Mouse (Mus musculus): ENCODE results near the gene Rtraf. TPM values are rescaled to one million over a fixed set of nuclear protein-coding genes. Genes with fewer than 3 reads are reported as not detected.
"Not testable (repeated sequence)": the region's sequence is repeated elsewhere in the genome, so short reads cannot be mapped to it uniquely, and the experiment has no call there.

Gene Rtraf
- 10 to 100 TPM; 61.4 to 74.2 (median 69.8) TPM for total RNA-seq (2022)

DNA sequence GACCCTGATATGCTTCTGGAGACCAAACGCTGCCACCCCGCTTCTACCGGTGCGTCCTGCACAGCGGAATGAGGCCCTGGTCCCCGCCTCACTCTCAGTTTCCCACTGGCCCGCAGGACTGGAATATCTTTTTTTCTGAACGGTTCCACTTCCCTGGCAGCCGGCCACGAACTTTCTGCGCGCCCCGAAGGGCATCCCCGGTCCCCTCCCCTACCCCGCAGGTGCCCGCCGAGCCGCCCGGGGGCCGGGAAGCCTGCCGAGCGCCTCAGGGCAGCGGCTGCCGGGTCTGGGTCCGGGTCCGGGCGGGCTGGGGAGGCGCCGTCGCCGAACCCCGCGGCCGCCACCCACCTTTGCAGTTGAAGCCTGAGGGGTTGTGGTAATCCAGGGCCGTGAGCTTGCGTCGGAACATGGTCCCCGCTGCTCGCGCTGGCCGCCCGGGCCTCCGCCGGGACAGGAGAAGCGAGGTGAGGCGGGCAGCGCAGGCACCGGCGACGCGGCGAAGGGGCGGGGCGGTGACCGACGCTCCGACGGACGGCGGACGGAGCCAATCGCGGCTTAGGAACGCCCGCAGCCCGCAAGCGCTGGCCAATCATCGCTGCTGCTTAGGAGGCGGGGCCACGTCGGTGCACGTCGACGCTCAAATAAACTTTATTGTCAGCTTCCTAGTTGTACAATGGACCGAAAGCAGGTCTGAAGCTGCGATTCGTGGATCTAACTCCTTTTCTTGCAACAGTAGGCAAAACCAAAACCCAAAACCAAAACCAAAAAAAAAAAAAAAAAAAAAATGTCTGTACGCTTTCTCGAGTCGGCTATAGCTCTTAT is at the start of gene Rtraf:
Gene Rtraf, minus strand, starts transcription at position 504 of the 822 bp plus-strand sequence.
- peak; percentile 89 for DNase-seq (ENCODE audit: low spot score)

DNA sequence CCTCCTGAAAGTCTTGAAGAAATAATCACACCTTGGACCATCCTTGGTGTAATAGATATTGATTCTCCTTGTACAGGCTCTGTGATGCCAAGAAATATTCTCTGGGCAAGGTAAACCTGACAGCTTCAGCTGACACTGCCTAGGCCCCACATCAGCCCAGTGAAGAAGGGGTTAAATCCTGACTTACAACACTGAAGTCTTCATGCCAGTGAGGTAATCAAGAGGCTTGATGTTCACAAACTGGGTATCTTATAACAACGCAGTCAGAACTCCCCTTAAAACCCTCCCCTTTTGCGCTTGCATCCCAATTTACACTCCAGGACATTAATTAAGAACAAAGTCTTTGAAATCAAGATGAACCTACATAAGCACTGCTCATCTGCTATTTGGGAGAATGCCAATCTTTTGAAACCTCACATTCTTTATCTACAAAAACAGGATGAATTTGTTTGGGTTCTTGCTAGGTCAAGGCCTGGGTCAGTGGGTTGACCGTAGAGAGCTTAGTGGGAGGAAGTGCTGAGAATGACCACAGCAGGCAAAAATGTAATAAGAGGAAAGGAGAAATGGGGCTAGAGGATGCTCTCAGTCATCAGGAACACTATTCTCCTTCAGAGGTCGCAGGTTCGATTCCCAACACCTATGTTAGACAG is 43.8 kb upstream of the Rtraf start:
- no peak for DNase-seq (ENCODE audit: low spot score)

DNA sequence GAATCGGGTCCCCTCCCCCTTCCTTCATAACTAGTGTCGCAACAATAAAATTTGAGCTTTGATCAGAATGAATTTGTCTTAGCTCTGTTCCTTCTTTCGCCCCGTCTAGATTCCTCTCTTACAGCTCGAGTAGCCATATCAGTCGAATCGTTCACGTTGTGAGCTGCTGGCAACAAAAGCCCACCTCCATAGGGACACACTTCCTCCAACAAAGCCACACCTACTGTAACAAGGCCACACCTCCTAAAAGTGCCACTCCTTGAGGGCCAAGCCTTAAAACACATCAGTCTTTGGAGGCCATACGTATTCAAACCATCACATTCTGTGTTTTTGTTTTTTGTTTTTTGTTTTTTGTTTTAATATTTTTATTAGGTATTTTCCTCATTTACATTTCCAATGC is 41.5 kb upstream of the Rtraf start:
- DNase-seq (ENCODE audit: low spot score) = not testable (repeated sequence)

DNA sequence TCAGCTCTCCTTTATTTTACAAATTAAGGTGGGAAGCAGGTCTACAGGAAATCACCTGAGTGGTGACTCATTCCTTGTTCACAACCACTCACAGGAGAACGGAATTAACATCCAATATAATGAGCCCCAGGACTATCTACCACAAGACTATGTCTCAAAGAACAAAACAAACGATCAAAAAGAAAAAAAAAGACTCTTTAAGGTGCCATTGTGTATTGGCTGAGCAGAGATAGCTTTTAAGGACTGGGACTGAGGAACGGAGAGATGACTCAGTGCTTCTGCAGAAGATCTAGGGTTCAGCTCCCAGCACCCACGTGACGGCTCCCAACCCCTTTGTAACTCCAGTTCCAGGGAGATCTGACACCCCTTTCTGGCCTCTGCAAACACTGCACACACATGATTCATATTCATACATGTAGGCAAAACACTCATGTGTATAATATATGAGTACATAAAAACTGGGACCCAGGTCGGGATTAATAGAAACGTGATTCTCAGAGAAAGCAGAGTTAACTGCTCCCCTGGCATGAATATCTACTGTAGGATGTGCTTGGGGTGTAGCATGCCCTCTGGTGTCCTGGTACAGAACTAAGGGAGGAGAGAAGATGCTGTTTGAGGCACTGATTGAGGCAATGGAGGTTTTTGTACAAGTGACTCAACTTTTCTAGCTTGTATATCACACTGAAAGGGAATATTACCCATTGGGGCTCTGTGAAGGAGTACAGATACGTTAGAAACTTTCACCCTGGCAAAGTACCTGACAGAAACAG is 37.9 kb upstream of the Rtraf start:
- DNase-seq (ENCODE audit: low spot score) = no peak

DNA sequence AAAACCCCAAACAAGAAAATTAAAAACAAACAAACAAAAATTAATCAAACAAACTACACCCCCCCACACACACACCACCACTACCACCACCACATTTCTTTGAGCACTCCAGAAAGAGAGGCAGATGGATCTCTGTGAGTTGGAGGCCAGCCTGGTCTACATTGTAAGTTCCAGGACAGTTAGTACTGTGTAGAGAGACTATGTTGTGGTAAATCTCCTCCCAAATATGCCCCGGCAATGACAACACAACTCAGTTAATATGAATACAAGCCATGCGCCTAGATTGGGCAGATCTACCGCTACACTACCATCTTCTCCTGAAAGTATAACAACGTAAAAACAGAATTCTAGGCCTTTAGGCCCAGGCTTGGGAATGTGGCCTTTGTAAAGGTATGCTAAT is 36.7 kb upstream of the Rtraf start:
- DNase-seq (ENCODE audit: low spot score) = no peak

DNA sequence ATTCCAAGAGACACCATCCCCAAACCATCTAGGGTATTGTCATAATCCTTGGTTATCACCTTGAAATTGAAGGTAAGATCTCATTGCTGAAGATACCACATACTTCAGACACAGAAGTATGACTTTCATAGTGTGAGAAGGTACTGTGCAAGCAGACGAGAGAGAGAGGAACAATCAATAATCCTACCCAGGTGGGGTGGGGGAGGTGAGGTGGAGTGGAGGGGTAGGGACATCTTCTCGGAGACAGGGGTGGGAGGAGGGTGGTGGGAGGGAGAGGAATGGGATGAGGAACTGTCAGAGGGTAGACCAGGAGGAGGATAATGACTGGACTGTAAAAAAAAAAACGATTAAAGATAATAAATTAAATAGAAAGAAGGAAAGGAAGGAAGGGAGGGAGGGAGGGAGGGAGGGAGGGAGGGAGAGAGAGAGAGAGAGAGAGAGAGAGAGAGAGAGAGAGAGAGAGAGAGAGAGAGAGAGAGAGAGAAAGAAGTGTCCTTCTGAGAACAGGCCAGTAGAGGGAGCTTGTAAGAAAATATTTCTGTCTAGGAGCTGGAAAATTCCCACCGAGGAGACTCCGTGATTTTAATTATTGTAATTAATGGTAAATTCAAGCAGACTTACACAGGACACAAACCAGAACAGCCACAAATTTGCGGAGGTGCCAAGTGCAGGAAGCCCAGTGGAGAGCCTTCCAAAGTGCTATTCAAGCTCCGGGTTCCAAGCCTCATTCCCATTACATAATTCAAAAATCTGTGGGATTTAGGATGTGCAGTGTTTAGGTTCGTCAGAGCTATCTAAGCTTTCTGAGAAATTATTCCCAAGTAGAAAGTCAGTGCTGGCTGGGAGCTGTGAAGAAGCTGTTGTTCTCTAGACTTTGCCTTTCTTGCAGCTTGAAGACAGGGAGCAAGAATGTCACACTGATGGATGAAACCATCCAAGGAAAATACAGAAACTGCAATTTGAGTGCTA is 35.5 kb upstream of the Rtraf start:
- DNase-seq (ENCODE audit: low spot score) = no peak

DNA sequence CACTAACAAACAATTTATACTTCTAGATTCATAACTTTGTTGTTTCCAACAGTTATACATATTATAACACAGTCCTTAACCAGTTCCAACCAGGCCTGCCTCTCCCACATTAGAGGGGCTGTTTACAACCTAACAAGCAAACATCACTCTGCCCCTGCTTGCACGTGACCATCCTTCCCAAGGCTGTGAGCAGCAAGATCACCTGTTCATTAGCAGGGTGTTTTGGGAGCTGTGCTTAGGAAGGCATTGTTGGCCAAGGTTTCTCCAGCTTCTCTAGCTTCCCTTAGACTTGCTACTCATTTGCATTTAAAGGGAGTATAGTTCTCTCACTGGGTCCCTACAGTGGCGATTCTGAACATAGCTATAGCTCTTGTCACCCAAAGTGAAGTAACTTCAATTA is 34.7 kb upstream of the Rtraf start:
- DNase-seq (ENCODE audit: low spot score) = no peak

DNA sequence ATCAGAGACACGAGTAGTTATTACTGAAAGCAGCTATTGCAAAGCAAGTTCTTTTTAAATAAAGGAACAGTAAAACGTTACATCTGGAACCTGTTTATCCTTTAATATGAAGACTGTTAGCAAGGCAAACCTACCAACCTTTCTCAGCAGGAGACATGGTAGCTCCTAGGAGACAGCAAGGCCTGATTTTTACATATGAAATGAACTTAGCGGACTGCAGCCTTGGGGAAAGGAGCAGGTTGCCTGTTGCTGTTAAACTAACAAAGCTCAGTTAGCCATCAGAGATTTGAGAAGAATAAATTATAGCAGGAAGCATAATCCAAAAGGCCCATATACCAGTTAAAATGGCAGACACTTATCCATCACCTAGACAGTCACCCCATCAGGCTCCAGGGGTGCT is 29.8 kb upstream of the Rtraf start:
- DNase-seq (ENCODE audit: low spot score) = no peak

DNA sequence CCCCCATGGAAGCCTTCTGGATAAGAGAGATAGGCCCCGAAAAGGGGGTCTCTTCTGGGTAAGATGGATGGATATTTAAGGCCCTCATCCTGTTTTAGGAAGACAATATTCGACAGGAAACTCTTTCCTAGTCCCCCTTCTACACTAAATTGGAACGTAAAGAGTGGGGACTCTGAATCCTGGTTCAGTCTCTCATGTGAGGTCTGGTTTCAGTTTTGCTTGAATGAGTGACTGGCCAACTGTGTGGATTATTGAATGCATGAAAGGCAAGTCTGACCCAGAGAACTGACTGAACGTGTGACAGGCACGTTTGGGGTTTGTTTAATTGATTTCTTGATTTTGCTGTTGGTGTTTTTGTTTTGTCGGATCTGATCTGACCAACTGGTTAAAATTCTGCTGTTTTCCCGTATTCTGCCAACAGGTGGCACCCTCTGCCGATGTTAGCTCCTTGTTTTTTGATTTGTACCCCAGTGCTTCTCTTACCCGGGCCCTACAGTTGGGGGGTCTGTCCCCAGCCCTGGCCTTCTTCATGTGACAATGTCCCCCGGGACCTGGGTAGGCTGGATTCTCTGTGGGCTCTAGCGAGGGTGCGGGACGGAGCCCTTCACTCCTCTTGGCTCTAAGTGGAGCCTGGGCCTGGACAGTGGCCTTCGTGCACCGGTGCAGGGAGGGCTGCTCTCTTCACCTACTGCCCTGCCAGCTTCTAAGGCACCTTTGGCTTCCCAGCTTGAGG is 16.1 kb upstream of the Rtraf start:
- DNase-seq (ENCODE audit: low spot score) = peak; percentile 52

DNA sequence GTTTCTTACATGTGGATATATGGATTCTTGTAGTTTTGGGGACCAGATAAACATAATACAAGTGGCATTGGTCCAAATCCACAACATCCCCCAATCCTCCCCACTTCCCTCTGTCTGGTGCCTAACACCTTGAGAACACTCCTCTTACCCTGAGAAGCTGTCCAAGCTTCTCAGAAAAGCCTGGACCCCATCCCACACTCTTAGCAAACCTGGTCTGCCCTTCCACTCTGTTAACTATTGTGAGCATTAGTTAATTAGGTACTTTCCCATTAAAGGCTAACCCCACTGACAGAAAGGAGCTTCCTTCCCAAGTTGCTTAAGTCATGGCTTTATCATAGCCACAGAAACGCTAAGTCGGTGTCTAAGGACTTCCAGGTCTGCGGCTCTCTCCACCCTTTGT is 12.7 kb upstream of the Rtraf start:
- no peak for DNase-seq (ENCODE audit: low spot score)

DNA sequence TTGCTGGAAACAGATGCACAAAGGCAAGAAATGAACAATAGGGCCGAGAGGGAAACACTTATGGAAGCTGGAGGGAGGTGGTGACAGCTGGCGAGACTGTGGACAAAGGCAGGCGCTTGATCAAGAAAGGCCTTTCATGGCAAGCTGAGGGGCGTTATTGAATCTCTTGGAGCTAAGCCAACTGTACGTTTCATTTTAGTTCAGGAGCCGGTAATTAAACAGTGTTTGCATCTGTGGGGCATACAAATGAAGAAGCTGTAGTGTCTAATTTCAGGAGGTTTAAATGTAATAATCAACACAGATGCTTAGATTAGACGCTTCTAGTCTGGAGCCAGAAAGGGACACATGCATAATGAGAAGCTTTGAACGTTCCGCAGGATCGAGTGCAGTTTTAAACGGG is 1.9 kb upstream of the Rtraf start:
- DNase-seq (ENCODE audit: low spot score) = no peak

DNA sequence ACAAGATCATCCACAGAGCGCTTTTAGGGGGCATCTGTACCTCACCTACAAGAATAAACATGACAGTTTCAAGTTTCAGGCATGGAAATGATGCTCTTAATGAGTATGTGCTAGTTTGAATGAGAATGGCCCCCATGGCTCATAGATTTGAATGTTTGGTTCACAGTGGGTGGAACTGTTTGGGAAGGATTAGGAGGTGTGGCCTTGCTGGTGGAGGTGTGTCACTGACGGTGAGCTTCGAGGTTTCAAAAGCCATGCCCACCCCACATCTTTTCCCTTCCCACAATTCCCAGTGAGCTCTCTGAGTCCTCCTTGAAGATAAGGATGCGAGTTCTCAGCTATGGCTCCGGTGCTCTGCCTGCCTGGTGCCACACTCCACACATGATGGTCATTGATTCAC is 1.9 kb downstream of the Rtraf start:
- no peak for DNase-seq (ENCODE audit: low spot score)

DNA sequence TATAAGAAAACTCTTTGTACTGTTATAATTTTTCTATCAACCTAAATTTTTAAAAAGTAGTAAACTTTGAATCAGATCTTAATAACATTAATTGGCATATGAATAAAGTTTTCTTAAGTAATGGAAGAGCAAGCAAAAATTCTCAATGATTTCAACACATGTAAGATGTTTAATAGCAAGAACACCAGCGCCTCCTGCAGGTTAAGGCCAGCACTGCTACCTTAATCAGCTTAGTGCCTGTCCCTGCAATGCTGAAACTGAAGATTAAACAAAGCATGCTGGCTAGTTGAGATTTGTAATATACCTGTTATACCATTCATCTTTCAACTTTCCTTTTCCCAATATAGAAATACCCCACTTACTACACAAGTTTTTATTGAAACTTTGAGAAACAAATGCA is 5.7 kb downstream of the Rtraf start:
- DNase-seq (ENCODE audit: low spot score) = peak; percentile 89

DNA sequence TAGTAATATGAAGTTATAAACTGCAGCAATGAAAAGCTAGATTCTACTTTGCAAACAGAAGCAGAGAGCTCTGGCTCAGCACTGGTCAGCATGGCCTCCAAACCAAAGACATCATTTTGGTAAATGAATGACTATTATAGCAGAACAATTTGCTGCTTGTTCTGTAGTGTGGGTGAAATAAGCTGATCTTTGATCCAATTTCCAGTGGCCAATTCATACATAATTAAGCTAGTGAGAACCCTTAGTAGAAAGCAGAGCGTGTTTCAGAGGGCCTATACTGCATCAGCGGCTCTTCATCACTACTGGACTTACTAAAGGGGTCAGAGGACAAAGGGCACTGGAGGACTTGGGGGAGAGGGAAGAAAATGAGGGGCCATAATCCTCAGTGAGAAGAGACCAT is 10.6 kb downstream of the Rtraf start:
- no peak for DNase-seq (ENCODE audit: low spot score)

DNA sequence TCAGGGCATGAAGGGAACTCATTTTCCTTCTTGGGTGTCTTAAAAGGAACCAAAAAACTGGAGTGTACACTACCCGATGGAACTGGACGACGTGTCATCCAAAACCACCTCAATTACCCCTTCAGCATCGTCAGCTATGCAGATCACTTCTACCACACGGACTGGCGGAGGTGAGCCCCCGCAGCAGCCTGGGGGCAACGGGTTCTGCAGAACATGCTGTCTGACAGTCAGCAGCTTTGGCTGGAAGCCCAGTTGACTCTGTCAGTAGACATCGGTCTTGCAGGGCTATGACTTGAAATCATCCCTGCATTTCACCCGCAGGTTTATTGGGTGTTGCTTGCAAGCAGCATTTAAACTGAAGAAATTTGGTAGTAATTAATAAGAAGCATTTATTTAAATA is 13.7 kb downstream of the Rtraf start:
- DNase-seq (ENCODE audit: low spot score) = no peak

DNA sequence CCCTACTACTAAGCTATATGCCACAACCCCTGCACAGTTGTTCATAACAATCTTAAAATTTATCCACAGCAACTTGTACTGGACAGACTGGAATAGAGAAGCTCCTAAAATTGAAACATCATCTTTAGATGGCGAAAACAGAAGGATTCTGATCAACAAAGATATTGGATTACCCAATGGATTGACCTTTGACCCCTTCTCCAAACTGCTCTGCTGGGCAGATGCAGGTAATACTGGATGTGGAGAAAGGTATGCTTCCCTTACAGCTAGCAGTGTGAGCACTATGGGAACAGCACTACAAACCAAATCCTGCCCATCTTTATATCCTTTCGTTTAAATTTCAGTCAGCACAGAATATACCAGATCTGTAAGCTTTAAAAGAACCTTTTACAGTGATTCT is 15.8 kb downstream of the Rtraf start:
- DNase-seq (ENCODE audit: low spot score) = no peak

DNA sequence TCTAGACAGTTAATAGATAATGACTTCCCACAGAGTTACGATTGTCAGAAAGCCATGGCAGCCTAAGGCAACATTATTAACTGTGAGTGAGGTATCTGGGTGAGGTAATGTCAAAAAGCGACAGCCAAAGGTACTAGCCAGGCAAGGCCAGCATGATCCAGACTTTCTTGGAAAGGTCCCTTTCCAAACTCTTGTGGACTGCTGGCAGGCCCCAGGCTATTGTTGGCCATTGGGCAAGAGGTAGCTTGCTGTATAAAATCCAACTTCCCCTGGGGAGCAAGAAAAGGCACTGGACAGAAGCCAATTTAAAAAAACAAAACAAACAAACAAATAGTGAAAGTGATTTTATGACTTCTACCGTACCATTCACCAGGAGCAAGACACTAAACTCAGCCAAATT is 16.3 kb downstream of the Rtraf start:
- no peak for DNase-seq (ENCODE audit: low spot score)

DNA sequence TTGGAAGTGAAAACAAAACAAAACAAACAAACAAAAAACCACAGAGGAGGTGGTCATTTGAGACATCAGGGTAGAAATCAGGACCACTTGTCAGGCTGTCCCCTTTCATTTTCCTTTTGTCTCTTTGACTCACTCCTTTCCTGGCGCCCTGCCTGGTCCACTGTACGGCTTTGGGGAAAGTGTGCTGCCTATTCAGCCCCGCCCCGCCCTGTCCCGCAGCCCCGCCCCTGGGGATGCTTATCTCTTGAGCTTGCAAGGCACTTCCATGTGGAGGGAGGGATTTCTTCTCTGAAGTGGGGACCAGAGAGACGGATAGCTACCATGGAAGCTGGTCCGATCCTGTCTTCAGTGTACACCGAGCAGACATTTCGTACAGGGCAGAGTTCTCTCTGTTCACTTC is 20.0 kb downstream of the Rtraf start:
- DNase-seq (ENCODE audit: low spot score) = no peak

DNA sequence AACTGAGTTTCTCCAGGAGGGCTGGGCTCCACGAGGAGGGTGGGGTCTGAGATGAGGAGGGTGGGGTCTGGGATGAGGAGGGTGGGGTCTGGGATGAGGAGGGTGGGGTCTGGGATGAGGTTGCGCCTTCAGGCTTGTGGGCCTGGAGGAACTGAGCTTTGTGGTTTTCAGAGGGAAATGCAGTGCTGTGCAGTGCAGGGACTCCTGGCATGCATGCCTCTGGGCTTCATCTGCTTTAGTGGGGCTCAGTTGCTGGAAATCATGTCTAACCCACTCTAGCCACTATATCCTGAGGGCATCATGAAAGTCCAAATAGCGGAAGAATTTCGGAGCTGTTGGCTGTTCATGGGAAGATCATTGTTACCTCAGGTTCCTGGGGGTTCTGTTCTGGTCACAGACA is 20.4 kb downstream of the Rtraf start:
- no peak for DNase-seq (ENCODE audit: low spot score)

DNA sequence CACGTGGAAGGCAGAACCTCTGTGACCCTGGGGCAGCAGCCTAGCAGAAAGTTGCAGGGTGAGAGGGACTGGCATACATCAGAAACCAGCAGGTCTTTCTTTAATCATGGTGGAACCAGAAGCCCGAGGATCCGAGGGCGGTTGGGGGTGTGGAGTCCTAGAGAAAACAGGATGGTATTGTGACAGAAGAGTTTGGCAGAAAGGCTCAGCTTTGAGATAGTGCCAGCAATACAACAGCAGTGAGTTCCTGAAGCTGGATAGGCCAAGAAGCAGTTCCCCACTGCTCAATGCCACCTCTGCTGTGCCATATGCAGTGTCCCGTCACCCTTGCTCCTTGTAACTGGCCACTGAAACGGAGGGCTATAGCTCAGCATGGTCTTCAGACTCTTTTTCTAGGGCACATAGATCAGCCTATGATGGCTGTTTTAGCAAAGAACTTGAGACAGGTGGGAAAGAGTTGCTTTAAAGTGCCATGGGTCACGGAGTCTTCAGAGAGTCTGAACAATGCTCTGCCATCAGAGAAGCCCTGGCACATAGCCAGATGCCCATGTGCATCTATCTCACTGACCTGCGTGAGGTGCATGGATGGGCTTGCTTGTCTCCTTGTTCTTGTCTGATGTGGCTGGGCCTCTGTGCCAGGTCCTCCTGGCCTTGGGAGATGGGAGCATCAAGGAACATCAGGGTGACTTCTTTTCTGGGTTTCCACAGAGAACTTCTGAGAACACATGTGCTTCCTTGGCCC is 22.0 kb downstream of the Rtraf start:
- no peak for DNase-seq (ENCODE audit: low spot score)

Measured in heart, adult 8-10 months (tissue).